Mouse (Mus musculus) fat pad, adult 2 months (tissue): ENCODE measurements at regions not wholly inside any gene's neighbourhood (a gene's known extent, or its start where the extent isn't known, plus 50 kb on each side); places are given as distances from the start of the nearest gene placed in this dataset.

Experiments
- DNase-seq: peaks from one replicate; pipeline ENCODE4 v3.0.0-alpha.2; 2011; ENCODE audit warnings: low read depth, low spot score; ENCODE audit errors: extremely low read depth

DNA sequence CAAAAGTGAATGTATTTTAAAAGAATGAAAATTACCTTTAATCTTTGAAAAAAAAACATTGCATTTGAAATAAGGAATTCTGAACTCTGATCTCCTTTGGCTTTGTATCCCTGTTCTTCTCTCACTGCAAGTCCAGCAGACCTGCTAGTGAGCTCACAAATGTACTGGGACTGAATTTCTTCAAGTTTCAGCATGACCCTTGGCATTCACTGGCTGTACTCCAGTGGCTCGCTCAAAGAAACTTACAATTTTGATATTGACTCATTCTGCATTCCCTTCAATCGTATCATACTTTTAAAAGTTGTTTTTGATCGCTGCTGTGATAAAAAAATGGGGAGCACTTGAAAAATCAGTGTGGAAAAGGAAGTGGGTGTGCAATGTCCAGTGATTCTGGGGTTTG lies 456.6 kb downstream of the Cd109 start:
- no peak for DNase-seq

DNA sequence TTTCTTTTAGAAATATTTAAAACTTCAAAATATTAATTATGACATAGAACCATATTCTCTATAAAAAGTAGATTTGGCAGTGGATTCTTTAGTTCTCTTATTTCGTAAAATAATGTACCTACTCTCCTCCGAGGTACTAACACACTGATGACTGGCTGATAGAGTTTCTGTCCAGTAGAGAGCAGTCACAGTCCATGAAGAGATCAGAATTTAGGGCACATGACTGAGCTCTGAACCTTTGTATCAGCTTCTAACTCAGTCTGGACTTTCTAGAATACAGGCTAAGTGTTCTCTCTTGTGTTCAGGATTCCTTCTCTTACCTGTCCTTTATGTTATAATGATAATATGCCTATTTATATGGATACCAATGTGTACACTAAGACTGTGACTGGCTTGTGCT lies 494.3 kb downstream of the Cd109 start:
- DNase-seq: no peak

DNA sequence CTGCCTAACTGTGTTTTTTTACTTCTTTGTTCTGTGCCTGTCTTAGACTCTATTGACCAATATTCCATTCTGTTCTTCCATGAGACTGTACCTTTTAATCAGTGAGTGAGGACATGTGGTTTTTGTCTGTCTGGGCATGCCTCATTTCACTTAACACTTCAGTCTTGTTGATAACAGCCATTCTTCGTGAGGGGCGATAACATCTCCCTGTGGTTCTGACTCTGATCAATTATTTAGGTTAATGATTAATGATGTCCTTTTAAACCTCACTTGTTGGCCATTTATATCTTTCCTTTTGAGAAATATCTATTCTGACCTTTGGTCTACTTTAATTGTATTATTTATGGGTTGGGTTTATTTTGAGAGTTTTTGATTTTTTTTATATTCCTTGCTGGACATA lies 496.0 kb downstream of the Cd109 start:
- DNase-seq: no peak

DNA sequence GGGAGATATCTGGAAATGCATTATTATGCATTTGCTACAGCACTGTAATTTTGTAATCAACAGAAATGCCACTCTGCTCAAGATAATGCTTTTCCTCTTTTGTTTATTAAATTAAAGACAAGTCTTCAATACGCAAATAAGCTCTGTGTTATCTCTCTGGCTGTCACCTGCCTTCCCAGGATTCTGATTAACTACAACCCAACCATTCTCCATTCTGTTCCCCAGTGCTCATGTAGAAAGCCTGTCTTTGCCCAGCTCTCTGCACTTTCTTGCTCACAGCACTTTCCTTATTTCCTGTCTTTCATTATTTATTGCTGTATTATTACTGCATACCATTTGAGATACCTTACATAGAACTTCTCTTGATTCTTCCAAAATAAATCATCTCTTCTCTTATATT lies 525.6 kb downstream of the Cd109 start:
- DNase-seq: no peak

DNA sequence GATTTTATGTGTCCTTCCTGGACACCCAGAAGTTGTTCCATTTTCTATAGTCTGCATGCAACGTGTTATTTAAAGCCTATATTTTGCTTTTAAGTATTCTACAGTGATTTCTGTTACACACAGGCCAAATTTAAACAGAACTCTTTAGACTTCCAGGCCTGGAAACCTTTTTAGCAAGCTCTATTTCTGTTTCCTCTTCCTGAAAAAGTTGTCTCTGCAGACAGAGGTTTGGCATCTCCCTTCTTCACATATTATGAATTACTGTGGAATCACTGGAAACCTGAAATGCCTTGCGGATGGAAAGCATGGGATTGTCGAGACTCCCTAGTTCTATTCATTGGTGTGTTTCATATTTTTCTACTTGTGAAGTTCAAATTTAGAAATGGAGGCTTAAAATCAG lies 530.7 kb downstream of the Cd109 start:
- DNase-seq: no peak

DNA sequence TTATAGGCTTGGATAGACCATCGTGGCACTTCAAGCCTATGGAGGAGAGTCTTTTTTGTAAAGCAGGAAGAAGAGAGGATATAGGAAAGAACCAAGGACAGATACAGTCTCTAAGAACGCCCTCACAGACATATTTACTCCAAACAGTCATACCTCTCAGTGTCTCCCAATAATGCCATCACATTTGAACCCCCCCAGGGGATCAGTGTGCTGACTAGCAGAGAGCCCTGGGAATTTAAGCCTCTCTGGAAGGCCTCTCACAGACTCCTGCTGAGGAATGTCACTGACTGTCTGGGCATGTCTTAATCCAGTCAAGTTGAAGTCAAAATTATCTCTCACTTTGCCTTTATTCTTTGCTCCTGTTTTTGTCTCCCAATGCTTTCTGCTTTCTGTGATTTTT lies 550.2 kb downstream of the Cd109 start:
- no peak for DNase-seq

DNA sequence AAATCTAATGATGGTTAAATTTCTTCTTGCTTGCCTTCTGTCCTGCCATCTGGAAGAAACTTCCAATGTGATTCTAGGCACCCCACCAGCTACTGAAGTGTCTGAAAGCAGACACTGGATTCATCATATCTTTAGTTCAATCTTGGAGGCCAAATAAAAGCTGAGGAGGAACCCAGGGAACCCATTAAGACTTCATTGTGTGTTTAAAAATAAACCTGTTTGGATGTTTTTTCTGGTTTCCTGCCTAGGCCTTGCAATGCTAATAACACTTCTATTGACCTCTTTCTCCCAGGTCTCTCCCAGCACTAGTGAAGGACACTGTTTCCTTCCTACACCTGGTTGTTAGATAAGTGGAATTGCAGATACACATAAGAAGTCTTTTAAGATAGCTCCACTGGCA lies 545.6 kb downstream of the Col12a1 start:
- no peak for DNase-seq

DNA sequence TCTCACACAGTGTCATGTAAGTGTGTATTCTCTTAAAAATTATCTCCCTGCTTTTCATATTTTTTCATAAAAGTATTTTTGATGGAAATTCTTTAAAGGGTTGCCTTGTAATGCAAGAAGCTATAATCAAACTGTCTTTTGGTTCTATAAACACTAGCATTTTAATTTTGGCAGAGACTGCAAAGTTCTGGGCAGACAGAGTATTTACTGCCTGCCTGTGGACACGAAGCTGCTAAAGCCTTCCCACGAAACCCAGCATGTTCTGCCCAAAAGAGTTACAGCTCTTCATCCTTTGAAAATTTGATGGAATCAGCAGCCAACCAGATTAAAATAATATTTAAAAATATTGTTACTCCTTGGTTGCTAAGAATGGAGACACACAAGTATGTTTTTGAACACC lies 538.7 kb downstream of the Col12a1 start:
- no peak for DNase-seq

DNA sequence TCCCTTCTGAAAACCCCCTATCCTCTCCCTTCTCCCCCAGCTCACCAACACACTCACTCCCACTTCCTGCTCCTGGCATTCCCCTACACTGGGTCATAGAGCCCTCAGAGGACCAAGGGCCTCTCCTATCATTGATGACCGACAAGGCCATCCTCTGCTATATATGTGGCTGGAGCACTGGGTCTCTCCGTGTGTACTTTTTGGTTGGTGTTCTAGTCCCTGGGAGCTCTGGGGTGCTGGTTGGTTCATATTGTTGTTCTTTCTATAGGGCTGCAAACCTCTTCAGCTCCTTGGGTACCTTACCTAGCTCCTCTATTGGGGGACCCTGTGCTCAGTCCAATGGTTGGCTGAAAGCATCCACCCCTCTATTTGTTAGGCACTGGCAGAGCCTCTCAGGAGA lies 523.2 kb downstream of the Col12a1 start:
- DNase-seq: no peak

DNA sequence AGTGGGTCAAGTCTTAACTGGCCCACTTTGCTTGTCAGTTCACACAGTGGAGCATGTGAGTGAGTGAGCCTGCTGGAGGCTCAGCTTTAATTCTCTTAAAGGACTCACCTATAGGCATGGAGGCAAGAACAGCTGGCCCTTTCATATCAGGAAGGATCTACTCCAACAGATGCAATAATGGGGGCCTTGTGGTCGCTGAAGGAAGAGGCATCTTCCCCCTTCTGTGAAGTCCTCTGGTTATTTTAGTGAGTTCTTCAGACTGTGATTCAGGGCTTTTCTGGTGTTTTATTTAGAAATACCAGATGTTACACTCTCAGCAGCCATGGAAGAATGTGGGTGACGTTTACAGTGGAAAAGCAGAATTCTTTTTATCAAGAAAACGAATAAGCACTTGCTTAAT lies 516.9 kb downstream of the Col12a1 start:
- no peak for DNase-seq

DNA sequence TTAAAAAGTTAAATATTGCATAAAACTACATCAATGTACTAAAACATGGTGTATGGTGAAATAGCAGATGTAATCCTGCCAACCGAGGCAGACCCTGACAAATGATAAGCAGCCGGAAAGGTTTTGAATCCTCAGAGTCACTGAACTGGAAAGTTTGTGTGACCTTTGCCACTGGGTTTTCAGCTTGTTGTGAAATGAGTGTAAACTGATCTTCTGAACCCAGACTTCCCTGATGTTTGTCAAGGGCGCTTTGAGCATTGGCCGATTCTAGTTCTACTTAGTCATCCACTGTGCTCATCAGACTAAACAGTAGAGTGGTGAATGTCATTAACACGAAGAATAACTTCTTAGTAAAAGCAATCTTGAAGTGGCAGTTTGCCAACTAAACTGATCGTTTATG lies 505.3 kb downstream of the Col12a1 start:
- no peak for DNase-seq

DNA sequence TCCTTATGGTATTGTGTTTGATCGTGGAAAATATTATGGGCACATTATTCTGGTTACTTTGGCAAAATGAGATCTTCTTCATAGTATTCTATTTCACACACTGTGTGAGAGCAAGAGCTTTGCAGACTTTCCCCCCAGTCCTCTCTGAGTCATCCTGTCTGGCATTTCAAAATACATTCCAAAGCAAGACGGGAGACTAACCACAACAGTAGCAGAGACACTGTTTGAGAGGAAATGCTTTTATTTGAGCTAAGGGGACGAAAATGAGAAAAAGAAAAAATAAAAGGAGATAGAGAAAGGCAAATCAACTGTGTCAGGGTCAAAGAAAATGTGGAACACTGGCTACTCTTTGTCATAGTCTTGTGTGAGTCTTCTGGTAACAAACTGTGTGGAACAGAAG lies 502.6 kb downstream of the Col12a1 start:
- no peak for DNase-seq

DNA sequence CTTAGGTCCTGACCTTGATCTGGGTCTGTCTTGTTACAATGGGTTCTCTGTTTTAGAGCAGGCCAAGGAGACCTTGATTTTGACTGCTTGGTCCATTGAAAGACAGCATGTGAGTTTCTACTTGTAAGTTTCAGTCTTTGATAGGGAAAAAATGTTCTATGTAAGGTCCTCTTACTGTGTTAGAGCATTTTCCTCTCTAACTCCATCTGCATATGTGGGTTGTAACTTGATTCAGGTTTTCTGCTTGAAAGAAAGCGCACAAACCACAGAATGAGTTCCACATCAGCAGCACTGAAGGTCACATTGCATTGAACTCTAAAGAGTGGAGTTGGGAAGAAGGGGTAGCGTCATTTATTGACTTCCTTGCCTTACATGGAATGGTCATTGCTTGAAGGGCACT lies 502.2 kb downstream of the Col12a1 start:
- no peak for DNase-seq

DNA sequence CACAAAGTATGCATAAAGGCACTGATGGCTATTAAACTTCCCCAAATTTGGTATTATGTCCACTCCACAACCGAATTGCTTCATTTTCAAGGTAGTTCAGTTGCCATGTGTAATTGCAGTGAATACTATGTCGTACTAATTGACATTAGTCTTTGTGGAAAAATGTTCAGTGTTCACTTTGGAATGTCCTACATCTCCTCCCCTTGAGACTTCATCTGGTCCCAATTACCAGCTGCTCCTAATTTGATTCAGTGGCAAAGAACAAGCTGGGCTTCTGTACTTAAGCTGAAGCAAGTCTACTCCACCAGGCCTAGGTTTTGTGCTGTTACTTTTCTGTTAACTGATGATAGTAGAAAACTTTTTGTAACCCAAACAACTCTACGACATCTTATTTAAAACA lies 485.6 kb downstream of the Col12a1 start:
- DNase-seq: no peak

DNA sequence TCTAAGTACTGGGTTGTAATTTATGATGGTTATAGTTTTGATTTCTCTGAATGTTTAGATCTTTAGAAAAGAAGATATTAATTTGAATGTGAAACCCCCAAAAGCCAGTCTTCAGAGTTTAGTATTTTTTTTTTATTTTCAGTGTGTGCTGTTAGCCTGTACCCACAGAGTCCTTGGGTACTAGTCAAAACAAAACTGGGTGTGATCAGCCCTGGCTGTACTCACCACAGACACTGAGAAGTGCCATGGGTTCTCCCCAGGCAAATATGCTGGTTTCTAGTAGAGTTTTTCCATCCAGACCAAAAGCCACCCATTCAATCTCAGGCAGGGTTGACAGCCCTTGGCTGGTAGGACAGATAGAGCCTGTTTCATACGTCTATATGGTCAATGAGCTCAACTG lies 484.9 kb downstream of the Col12a1 start:
- no peak for DNase-seq

DNA sequence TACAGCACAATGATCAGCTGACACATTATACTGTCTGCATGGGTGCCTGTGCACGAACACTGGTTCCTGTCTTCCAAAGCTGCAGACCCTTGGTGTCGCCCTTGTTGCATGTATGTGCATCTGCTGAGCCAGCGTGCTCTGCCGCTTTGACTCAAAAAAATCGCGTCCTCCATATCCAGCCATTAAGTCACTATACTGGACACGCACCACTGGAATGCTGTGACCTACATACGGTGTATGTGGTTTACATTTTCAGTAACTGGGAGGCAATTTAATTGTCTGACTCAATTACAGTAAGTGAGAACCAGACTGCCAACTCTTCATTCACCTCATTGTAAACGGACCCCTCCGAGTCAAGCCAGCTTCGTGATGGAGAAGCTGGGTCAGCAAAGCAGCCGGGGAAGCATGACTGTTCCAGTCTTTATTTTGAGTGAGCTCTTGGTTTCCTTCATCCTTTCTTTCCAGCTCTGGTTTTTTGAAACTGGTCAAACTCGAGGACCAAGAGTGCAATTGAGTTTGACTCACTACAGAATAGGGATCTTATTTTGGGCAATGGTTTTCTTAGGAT lies 448.9 kb downstream of the Col12a1 start:
- DNase-seq: no peak

DNA sequence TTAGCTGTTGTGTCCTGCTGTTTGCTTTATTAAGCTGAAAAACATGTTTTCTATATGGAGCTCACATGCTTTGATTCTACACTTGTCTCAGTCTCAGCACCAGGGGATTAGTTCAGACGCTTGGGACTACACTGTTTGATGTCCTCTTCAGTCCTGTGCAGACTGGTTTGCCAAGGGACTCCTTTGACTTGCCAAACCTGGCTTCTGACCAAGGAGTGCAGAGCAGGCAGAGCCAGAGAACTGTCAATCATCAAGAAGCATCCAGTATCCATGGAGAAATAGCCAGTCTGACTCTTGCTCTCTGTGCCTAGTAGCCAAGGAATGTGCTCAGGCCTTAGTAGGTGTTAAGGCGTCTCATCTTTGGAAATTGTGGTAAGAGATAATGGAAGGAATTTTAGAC lies 448.4 kb downstream of the Col12a1 start:
- DNase-seq: no peak

DNA sequence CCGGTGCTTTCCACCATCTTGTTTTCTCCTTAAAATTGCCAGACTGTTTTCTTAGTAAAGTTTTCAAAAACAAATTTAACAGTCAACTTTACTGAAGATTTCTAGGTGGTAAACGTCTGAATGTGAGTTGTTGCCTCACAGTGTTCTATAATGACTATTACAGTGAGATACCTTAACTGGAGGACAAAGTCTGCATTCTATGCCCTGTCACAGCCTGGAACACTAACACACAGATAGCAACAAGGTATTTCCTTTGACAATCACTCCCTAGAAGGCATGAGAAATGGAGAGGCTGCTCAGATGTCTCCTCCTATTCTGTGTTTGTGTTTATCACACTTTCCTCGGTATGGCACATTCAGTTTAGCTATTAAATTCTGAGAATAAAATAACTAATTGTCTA lies 430.8 kb downstream of the Col12a1 start:
- DNase-seq: no peak

DNA sequence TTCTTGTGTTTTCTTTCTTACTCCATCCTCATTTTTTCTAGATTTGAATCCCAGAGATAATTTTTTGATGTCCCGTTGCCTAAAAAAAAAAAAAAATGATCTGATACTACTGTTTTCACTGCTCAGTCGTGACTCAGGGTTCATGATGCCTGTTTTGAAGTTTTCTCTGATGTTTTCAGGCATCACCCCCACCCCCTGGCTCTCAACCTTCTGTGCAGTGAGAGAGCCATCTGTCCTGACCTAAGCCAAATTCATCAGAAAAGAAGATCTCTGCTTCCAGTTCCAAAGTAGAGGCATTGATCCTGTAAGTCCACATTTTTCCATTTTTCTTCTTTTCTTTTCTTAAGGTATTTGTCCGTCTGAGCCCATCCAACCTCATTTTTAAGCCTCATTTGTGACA lies 423.3 kb downstream of the Col12a1 start:
- DNase-seq: no peak

DNA sequence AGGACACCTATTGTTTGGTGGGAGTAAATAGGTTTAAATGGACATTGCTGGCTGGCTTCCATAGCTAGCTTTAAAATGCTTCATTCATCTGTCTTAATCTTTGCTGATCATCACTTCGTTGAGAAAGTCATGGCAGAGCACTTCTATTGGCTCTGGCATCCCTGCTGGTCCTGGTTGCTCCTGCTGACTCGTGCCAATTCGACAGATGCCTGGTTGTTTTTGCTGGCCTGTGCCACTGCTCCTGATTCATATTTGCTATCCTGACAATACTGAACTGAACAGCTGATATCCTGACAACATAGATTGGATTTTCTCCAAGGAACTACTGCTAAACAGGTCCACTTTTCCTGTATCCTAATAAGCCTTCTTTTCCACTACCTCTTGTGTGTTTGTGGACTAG lies 417.1 kb downstream of the Col12a1 start:
- DNase-seq: no peak

DNA sequence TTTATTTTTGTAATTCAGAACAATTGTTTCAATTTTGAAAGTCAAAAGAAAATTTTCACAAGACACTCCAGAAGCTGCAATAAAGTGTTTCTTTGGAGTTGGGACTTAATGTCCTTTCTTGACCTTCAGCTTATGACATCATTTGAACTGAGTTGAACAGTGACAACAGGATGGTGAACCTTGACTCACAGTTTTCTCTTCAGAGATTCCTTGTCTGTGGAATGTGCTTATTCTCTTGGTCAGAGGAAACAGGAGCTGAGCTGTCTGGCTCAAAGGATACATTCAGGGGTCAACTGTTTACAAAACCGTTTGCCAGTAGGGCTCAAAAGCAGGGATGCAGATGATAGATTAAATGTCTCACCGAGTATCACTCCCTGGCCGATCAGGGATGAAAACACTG lies 408.0 kb downstream of the Col12a1 start:
- DNase-seq: no peak

DNA sequence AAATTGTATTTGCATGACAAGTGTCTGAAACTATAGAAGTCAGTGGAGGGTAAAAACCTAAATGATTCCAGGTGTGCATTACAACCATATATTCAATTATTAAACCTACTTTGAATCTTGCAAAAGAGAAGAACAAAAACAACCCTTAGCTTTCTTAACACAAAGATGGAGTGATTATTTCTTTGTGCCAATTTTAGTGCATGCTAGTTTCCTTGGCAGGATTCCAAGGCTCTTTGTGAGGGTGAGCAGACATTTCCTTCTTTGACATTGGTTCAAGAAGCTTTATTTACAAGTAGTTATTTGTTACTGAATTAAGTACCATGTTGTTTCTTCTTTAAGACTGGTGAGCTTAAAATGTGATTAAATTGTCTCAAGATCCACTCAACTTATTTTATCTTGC lies 401.2 kb downstream of the Col12a1 start:
- no peak for DNase-seq

DNA sequence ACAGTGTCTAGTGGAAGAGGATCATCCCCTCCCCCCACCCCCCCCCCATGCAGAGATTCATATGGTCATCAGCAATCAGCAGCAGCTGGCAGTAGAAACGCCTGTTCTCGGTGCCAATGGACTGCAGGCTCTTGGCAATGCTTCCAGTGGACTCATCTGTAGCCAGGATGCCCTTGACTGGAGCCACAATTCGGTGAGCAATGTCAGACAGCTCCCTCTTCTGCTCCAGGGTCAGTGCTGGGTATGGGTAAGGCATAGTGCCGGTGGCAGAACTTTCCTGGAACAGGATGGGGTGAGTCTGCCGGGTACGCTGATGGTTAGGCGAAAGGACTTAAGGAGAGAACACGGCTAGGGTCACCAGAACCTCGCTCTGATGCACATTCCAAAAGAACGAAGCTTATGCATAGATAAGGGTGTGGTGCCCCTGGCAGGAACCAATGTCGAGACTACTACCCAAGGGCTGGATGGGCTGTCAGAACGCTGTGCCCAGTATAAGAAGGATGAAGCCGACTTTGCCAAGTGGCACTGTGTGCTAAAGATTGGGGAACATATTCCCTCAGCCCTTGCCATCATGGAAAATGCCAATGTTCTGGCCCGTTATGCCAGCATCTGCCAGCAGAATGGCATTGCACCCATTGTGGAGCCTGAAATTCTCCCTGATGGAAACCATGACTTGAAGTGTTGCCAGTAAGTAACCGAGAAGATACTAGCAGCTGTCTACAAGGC lies 372.1 kb downstream of the Col12a1 start:
- no peak for DNase-seq
